Mouse (Mus musculus) myocyte (in vitro differentiated cells): ENCODE results near the gene Fes. TPM values are rescaled to one million over a fixed set of nuclear protein-coding genes. Genes with fewer than 3 reads are reported as not detected.

Experiments
- H3K27me3 ChIP-seq: one replicate; pipeline ENCODE4 v1.6.1; 2011; ENCODE audit not compliant: control insufficient read depth, insufficient read depth, insufficient read length
- H3K36me3 ChIP-seq: one replicate; pipeline ENCODE4 v1.6.1; 2011; ENCODE audit not compliant: control insufficient read depth, insufficient read depth
- H3K4me2 ChIP-seq: one replicate; pipeline ENCODE4 v1.6.1; 2011; ENCODE audit warnings: low read depth, control low read depth
- H3K4me3 ChIP-seq: one replicate; pipeline ENCODE4 v1.5.1; 2011; ENCODE audit warnings: mild to moderate bottlenecking, control low read depth, moderate library complexity
- H3K79me2 ChIP-seq: one replicate; pipeline ENCODE4 v1.6.1; 2011; ENCODE audit not compliant: control insufficient read depth, insufficient read depth
- H3ac ChIP-seq: one replicate; pipeline ENCODE4 v1.6.1; 2011; ENCODE audit not compliant: control insufficient read depth, insufficient read length
- CEBPB ChIP-seq: IDR thresholded peaks from 2 replicates; pipeline ENCODE4 v1.6.1; 2011; ENCODE audit warnings: mild to moderate bottlenecking, moderate library complexity; ENCODE audit not compliant: poor library complexity, insufficient read depth, severe bottlenecking
- E2F4 ChIP-seq: IDR thresholded peaks from one replicate; pipeline ENCODE4 v1.6.1; 2011; ENCODE audit warnings: mild to moderate bottlenecking, control low read depth, moderate library complexity; ENCODE audit not compliant: insufficient read depth
- MAX ChIP-seq: IDR thresholded peaks from one replicate; pipeline ENCODE4 v1.6.1; 2011; ENCODE audit warnings: low read depth, mild to moderate bottlenecking, control low read depth
- MYOD1 ChIP-seq, 3 experiments: IDR thresholded peaks; one replicate each; pipeline ENCODE4 v1.6.1; 2011; ENCODE audit warnings: control low read depth in 2 of 3, low read depth in 2 of 3, mild to moderate bottlenecking in 2 of 3, moderate library complexity in 1 of 3; ENCODE audit not compliant: insufficient read length in 2 of 3, control insufficient read depth in 1 of 3
- MYOG ChIP-seq, 3 experiments: IDR thresholded peaks; one replicate each; pipeline ENCODE4 v1.6.1; 2011; ENCODE audit warnings: control low read depth in 2 of 3, low read depth in 2 of 3, mild to moderate bottlenecking in 2 of 3; ENCODE audit not compliant: insufficient read length in 2 of 3, control insufficient read depth in 1 of 3, insufficient read depth in 1 of 3
- POLR2A ChIP-seq: IDR thresholded peaks from one replicate; pipeline ENCODE4 v1.6.1; 2011; ENCODE audit warnings: low read depth, mild to moderate bottlenecking, control low read depth, moderate library complexity; ENCODE audit not compliant: insufficient read length
- POLR2AphosphoS2 ChIP-seq: IDR thresholded peaks from one replicate; pipeline ENCODE4 v1.6.1; 2011; ENCODE audit warnings: low read depth, control low read depth; ENCODE audit not compliant: insufficient read length
- REST ChIP-seq: IDR thresholded peaks from one replicate; pipeline ENCODE4 v1.6.1; 2011; ENCODE audit warnings: mild to moderate bottlenecking, control low read depth, moderate library complexity; ENCODE audit not compliant: insufficient read depth, insufficient read length
- SRF ChIP-seq: IDR thresholded peaks from one replicate; pipeline ENCODE4 v1.6.1; 2011; ENCODE audit warnings: low read depth; ENCODE audit not compliant: control insufficient read depth, insufficient read length
- TCF12 ChIP-seq: IDR thresholded peaks from one replicate; pipeline ENCODE4 v1.6.1; 2011; ENCODE audit warnings: mild to moderate bottlenecking, control low read depth; ENCODE audit not compliant: poor library complexity, insufficient read depth, severe bottlenecking
- TCF3 ChIP-seq: IDR thresholded peaks from one replicate; pipeline ENCODE4 v1.6.1; 2011; ENCODE audit warnings: low read depth, control low read depth; ENCODE audit not compliant: insufficient read length
- USF1 ChIP-seq: IDR thresholded peaks from one replicate; pipeline ENCODE4 v1.6.1; 2011; ENCODE audit warnings: low read depth, mild to moderate bottlenecking, control low read depth, moderate library complexity
- polyA plus RNA-seq: library from polyadenylated mRNA; unstranded; fragments of >200 nt; fragmentation: generic; extraction: Trizol; gene quantifications from one replicate; pipeline ENCODE4 v1.2.1, GENCODE M21; 2012; ENCODE audit warnings: missing spikeins

The Fes gene
- polyA plus RNA-seq, 1 experiment: 0.54 TPM

GRCm38 (mm10) chr7:80330278-80330677, 57.5 kb downstream of the Fes start:
- no peak overlapping the region for H3K4me3 ChIP-seq
- no peaks in the 10 kb centered on the region for H3K79me2 ChIP-seq
- peaks cover 15% of the 10 kb centered on the region for H3K36me3 ChIP-seq
- H3ac ChIP-seq: no peak overlapping the region
- TF ChIP-seq USF1 (no peak), POLR2AphosphoS2 (no peak), CEBPB (no peak), TCF3 (no peak), E2F4 (no peak), SRF (no peak), REST (no peak), MYOG (IDR thresholded peaks at IDR 0.05; ENCODE audit: control insufficient read depth in 1 of 3, insufficient read depth in 1 of 3, insufficient read length in 2 of 3, low read depth in 2 of 3) (no peak), MAX (no peak), POLR2A (no peak), TCF12 (no peak), MYOD1 (IDR thresholded peaks at IDR 0.05; ENCODE audit: control insufficient read depth in 1 of 3, insufficient read length in 2 of 3, low read depth in 2 of 3) (no peak)
- H3K4me2 ChIP-seq: no peak overlapping the region
- H3K27me3 ChIP-seq: no peaks in the 10 kb centered on the region

Other genes with a start within 250 kb of the Fes start
- gene Sema4b, start 201.1 kb downstream of the Fes start, polyA plus RNA-seq: 11.4 TPM
- 98.7 TPM for gene Cib1, start 155.1 kb downstream of the Fes start, polyA plus RNA-seq
- 0.91 TPM for gene Gdpgp1, start 155.1 kb downstream of the Fes start, polyA plus RNA-seq
- 0.24 TPM for gene Ttll13, start 141.6 kb downstream of the Fes start, polyA plus RNA-seq
- gene Ngrn, start 126.7 kb downstream of the Fes start, polyA plus RNA-seq: 55.0 TPM
- 4.8 TPM for gene Vps33b, start 118.3 kb downstream of the Fes start, polyA plus RNA-seq
- gene Prc1, start 93.5 kb downstream of the Fes start, polyA plus RNA-seq: 25.5 TPM
- 8.4 TPM for gene Rccd1, start 63.5 kb downstream of the Fes start, polyA plus RNA-seq
- gene Unc45a, start 46.9 kb downstream of the Fes start, polyA plus RNA-seq: 38.4 TPM
- 83.3 TPM for gene Hddc3, start 44.8 kb downstream of the Fes start, polyA plus RNA-seq
- gene Man2a2, start 16.6 kb downstream of the Fes start, polyA plus RNA-seq: 35.7 TPM
- 64.1 TPM for gene Furin, start 17.5 kb upstream of the Fes start, polyA plus RNA-seq
- gene Blm, start 147.2 kb upstream of the Fes start, polyA plus RNA-seq: 1.1 TPM